In genomic region chr2:69308136-69308535, GRCm38 (mm10) we compare ENCODE assay signal across 23 mouse cellular contexts. TPM values are rescaled to one million over a fixed set of nuclear protein-coding genes. Genes with fewer than 3 reads are reported as not detected.
A peak's percentile ranks its signal among the peaks of the same experiment; 100 is the strongest.
DNase-seq lines count a peak whose midpoint lies in the region; TF ChIP-seq lines count a peak whose summit lies in the region.
"Had no signal": no experiment of that assay in that cellular context is flagged by ENCODE, and none has a peak within 500 bp of the region (broad histone marks: within the 10 kb centered on the region; RNA-seq: fewer than 3 reads in every experiment).

No protein-coding gene starts in this region.

- intact Hi-C loops in gastrocnemius, adult 2 months (cut with DNase I), result no loop called here

- no peak overlapping the region for H3K4me3 ChIP-seq in gastrocnemius, adult 2 months

- TF ChIP-seq CTCF in gastrocnemius, adult 2 months (IDR thresholded peaks at IDR 0.05), result no peak

- H3K27ac ChIP-seq in gastrocnemius, adult 2 months, result no peak overlapping the region

- DNase-seq in ES-CJ7 (ENCODE audit: low read depth, low spot score), result peak; percentile 58
- DNase-seq in R1 (ENCODE audit: low read depth, low spot score), result peak; percentile 47
- DNase-seq in WW6 (ENCODE audit: low read depth, low spot score), result peak; percentile 3
- DNase-seq in ZHBTc4 (ENCODE audit: low read depth, low spot score), result peak; percentile 64
- DNase-seq in layer of hippocampus, adult 11-12 months (ENCODE audit: low spot score), result no peak
- DNase-seq in cerebellum, adult 18-20 months, result no peak
- DNase-seq in gastrocnemius, adult 2 months, result no peak
- no peak for DNase-seq in natural killer cell, adult 2 months (ENCODE audit: low spot score in 2 of 2)
- DNase-seq: adrenal gland, adult 2 months; adrenal gland, adult 8-10 months; adrenal gland, postnatal 10 days; adrenal gland, postnatal 14 days; adrenal gland, postnatal 25 days; adrenal gland, postnatal 36 days; B cell, adult 2 months; cerebellum, adult 11 months; cerebellum, adult 11-12 months; cerebellum, adult 2 months; cerebellum, adult 8-10 months; cerebellum, adult 9-10 months; cerebellum, adult 9-11 months had no signal

RNA-seq across cellular contexts. Expression of gene Abcb11, which starts 34.3 kb away (rescaled TPM):
- total RNA-seq in gastrocnemius, adult 2 months (2021), result not detected
- total RNA-seq: adrenal gland, adult 18-20 months; MEL had no signal

Comparison
In these comparisons a context has a peak if more than half of its experiments do, and no peak if none do; other contexts are left out.
1. DNase-seq: peak in ES-CJ7 (single experiment), R1 (single experiment), WW6 (single experiment) and ZHBTc4 (single experiment); none in layer of hippocampus, adult 11-12 months (single experiment), cerebellum, adult 18-20 months (0 of 2), gastrocnemius, adult 2 months (single experiment) and natural killer cell, adult 2 months (0 of 2).